Mouse (Mus musculus) neural tube, embryonic 14.5 days (tissue): ENCODE data around the gene Traf7. TPM values are rescaled to one million over a fixed set of nuclear protein-coding genes. Genes with fewer than 3 reads are reported as not detected.

Experiments used
- ATAC-seq: fragments of 200-750 bp; cut with Nextera tagmentation; 2 replicates; pipeline ENCODE4 v1.8.0; 2017; ENCODE audit warnings: low read depth, mild to moderate bottlenecking, moderate TSS enrichment, moderate library complexity
- H3K27ac ChIP-seq: fragments of 300-500 bp; sonication (generic); 2 replicates; pipeline ENCODE4 v1.5.1; 2014; ENCODE audit warnings: low read depth, mild to moderate bottlenecking, control low read depth, low read length, moderate library complexity, mixed read lengths
- H3K27me3 ChIP-seq: fragments of 300-500 bp; sonication (generic); 2 replicates; pipeline ENCODE4 v1.6.1; 2014; ENCODE audit warnings: low read length; ENCODE audit not compliant: control insufficient read depth, insufficient read depth
- H3K36me3 ChIP-seq: fragments of 300-500 bp; sonication (generic); 2 replicates; pipeline ENCODE4 v1.6.1; 2014; ENCODE audit warnings: low read length, mixed read lengths; ENCODE audit not compliant: control insufficient read depth, insufficient read depth
- H3K4me1 ChIP-seq: fragments of 300-500 bp; sonication (generic); 2 replicates; pipeline ENCODE4 v1.6.1; 2014; ENCODE audit warnings: low read length; ENCODE audit not compliant: control insufficient read depth, insufficient read depth
- H3K4me2 ChIP-seq: fragments of 300-500 bp; sonication (generic); 2 replicates; pipeline ENCODE4 v1.6.1; 2014; ENCODE audit warnings: mild to moderate bottlenecking, low read depth, low read length, control low read depth
- H3K4me3 ChIP-seq: fragments of 300-500 bp; sonication (generic); 2 replicates; pipeline ENCODE4 v1.5.1; 2014; ENCODE audit warnings: low read depth, low read length, control low read depth, mixed read lengths
- H3K9ac ChIP-seq: fragments of 300-500 bp; sonication (generic); replicated peaks from 2 replicates; pipeline ENCODE4 v1.6.1; 2014; ENCODE audit warnings: low read depth, mild to moderate bottlenecking, control low read depth, low read length, mixed read lengths
- H3K9me3 ChIP-seq: fragments of 300-500 bp; sonication (generic); 2 replicates; pipeline ENCODE4 v1.6.1; 2016; ENCODE audit warnings: low read length; ENCODE audit not compliant: control insufficient read depth
- WGBS: fragments of 180-500 bp; shearing (Covaris S2); extraction: QIAGEN DNeasy Blood & Tissue Kit; methylation state at CpG from one replicate; pipeline ENCODE4 v1.1.7; 2014; 5-methylcytosine and 5-hydroxymethylcytosine counted together
- polyA plus RNA-seq: library from polyadenylated mRNA; unstranded; fragments of >200 nt; fragmentation: Nextera tagmentation; extraction: Ambion mirVana; gene quantifications from 2 replicates; pipeline ENCODE4 v1.2.1, GENCODE M21; 2014

Gene Traf7
- polyA plus RNA-seq, 1 experiment from 2014 or later = 76.6 TPM

GRCm38 (mm10) chr17:24549618-24550415 lies 22.1 kb upstream of the Traf7 start, which contains the start of gene Pkd1:
Gene Pkd1 (plus strand): TSS chr17:24549834.
- no peaks in the 10 kb centered on the region for H3K36me3 ChIP-seq
- peak within 1 kb of the TSS; percentile 86 for H3K4me3 ChIP-seq
- peaks cover 25% of the 10 kb centered on the region for H3K4me1 ChIP-seq
- under 1% methylated on average over 67 of the region's 72 CpGs for WGBS
- peak within 1 kb of the TSS; percentile 96 for H3K9ac ChIP-seq
- no peaks in the 10 kb centered on the region for H3K9me3 ChIP-seq
- ATAC-seq = peak; percentile 95
- H3K4me2 ChIP-seq = peak within 1 kb of the TSS; percentile 91
- H3K27ac ChIP-seq = peak within 1 kb of the TSS; percentile 96
- H3K27me3 ChIP-seq = no peaks in the 10 kb centered on the region

GRCm38 (mm10) chr17:24548921-24549617 lies 21.3 kb upstream of the Traf7 start:
- peak; percentile 22; the same call in 1 of the 2 replicates for ATAC-seq

DNA sequence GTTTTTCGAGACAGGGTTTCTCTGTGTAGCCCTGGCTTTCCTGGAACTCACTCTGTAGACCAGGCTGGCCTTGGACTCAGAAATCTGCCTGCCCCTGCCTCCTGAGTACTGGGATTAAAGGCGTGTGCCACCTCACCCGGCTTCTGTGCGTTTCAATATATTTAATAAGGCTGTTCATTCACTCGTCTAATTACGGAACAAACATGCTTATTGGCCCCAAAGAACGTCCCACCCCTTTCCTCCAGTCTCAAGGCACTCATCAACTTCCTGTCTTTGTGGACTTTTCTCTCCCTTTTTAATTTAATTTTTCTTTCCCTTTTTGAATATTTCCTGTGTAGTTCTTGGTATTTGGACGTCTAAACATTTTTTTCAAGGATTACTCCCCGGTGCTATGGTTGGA lies 20.7 kb upstream of the Traf7 start:
- H3K4me2 ChIP-seq = peak overlapping the region; percentile 91; the same call in 1 of the 2 replicates
- peak overlapping the region; percentile 86 for H3K4me3 ChIP-seq
- no peak overlapping the region for H3K27ac ChIP-seq
- no peaks in the 10 kb centered on the region for H3K27me3 ChIP-seq
- H3K36me3 ChIP-seq = no peaks in the 10 kb centered on the region
- no peaks in the 10 kb centered on the region for H3K9me3 ChIP-seq
- H3K9ac ChIP-seq = no peak overlapping the region
- 42% methylated on average over 9 of the region's 9 CpGs for WGBS
- no peak for ATAC-seq
- H3K4me1 ChIP-seq = peaks cover 25% of the 10 kb centered on the region

More at GRCm38 (mm10) chr17:24548921-24549617, 21.3 kb upstream of the Traf7 start:
- Histone ChIP-seq H3K9ac (0 out of 2 replicates have a peak overlapping the region, but pooled peaks have one; percentile 16), H3K4me1 (peaks cover 25% of the 10 kb centered on the region), H3K4me2 (peak overlapping the region; percentile 91), H3K9me3 (no peaks in the 10 kb centered on the region), H3K27me3 (no peaks in the 10 kb centered on the region), H3K36me3 (no peaks in the 10 kb centered on the region), H3K27ac (peak overlapping the region; percentile 55; the same call in 1 of the 2 replicates), H3K4me3 (peak overlapping the region; percentile 86)
- 4% methylated on average over 23 of the region's 23 CpGs for WGBS

GRCm38 (mm10) chr17:24546234-24546633 lies 18.5 kb upstream of the Traf7 start:
- Histone ChIP-seq H3K9me3 (no peaks in the 10 kb centered on the region), H3K4me1 (peaks cover 10% of the 10 kb centered on the region), H3K27me3 (no peaks in the 10 kb centered on the region), H3K4me3 (no peak overlapping the region), H3K36me3 (no peaks in the 10 kb centered on the region), H3K4me2 (no peak overlapping the region), H3K9ac (no peak overlapping the region), H3K27ac (no peak overlapping the region)
- WGBS = 80% methylated on average over 3 of the region's 3 CpGs
- ATAC-seq = no peak

GRCm38 (mm10) chr17:24545247-24545646 lies 17.5 kb upstream of the Traf7 start:
- Histone ChIP-seq H3K9ac (no peak overlapping the region), H3K27ac (no peak overlapping the region), H3K36me3 (no peaks in the 10 kb centered on the region), H3K4me2 (no peak overlapping the region), H3K9me3 (no peaks in the 10 kb centered on the region), H3K4me1 (peaks cover 4% of the 10 kb centered on the region; the same call in 1 of the 2 replicates), H3K27me3 (no peaks in the 10 kb centered on the region), H3K4me3 (no peak overlapping the region)
- WGBS = 86% methylated on average over 2 of the region's 2 CpGs
- no peak for ATAC-seq

GRCm38 (mm10) chr17:24544613-24545012 lies 16.9 kb upstream of the Traf7 start:
- no peaks in the 10 kb centered on the region for H3K36me3 ChIP-seq
- no peak overlapping the region for H3K9ac ChIP-seq
- H3K9me3 ChIP-seq = no peaks in the 10 kb centered on the region
- 19% methylated on average over 12 of the region's 12 CpGs for WGBS
- H3K4me1 ChIP-seq = peaks cover 4% of the 10 kb centered on the region; the same call in 1 of the 2 replicates
- H3K4me3 ChIP-seq = no peak overlapping the region
- ATAC-seq = no peak
- H3K4me2 ChIP-seq = no peak overlapping the region
- no peak overlapping the region for H3K27ac ChIP-seq
- H3K27me3 ChIP-seq = no peaks in the 10 kb centered on the region

DNA sequence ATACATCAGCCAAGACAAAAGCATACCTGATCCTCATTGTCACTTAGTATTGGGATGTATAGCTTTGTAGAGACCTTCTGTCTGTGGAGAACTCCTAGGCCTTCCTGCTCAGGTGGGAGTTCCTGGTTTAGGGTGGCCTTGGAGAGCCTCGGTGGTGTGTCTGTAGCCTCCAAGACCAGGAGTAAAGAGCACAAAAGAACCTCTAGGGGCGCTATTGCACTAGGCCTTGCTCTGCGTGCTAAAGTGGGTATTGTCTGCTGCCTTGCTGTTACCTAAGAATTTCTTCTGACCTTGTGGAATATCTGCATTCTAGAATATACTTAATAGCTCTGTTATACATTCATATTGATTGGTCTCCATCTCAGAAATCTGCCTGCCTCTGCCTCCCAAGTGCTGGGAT lies 12.6 kb upstream of the Traf7 start:
- ATAC-seq = no peak; the same call in 1 of the 2 replicates
- H3K9ac ChIP-seq = no peak overlapping the region
- no peaks in the 10 kb centered on the region for H3K27me3 ChIP-seq
- H3K27ac ChIP-seq = no peak overlapping the region
- 3% methylated on average over 3 of the region's 3 CpGs for WGBS
- no peak overlapping the region for H3K4me3 ChIP-seq
- H3K4me1 ChIP-seq = no peaks in the 10 kb centered on the region
- no peaks in the 10 kb centered on the region for H3K9me3 ChIP-seq
- H3K4me2 ChIP-seq = no peak overlapping the region
- H3K36me3 ChIP-seq = no peaks in the 10 kb centered on the region

GRCm38 (mm10) chr17:24538950-24539349 lies 11.2 kb upstream of the Traf7 start:
- no peaks in the 10 kb centered on the region for H3K9me3 ChIP-seq
- WGBS = 76% methylated on average over 8 of the region's 8 CpGs
- ATAC-seq = no peak
- no peak overlapping the region for H3K27ac ChIP-seq
- H3K4me1 ChIP-seq = no peaks in the 10 kb centered on the region
- no peaks in the 10 kb centered on the region for H3K36me3 ChIP-seq
- no peak overlapping the region for H3K9ac ChIP-seq
- H3K4me2 ChIP-seq = no peak overlapping the region
- H3K27me3 ChIP-seq = no peaks in the 10 kb centered on the region
- no peak overlapping the region for H3K4me3 ChIP-seq

GRCm38 (mm10) chr17:24537536-24537935 lies 9.8 kb upstream of the Traf7 start:
- H3K9ac ChIP-seq = no peak overlapping the region
- H3K36me3 ChIP-seq = no peaks in the 10 kb centered on the region
- H3K4me1 ChIP-seq = no peaks in the 10 kb centered on the region
- no peaks in the 10 kb centered on the region for H3K27me3 ChIP-seq
- no peak overlapping the region for H3K27ac ChIP-seq
- 36% methylated on average over 3 of the region's 3 CpGs for WGBS
- no peak for ATAC-seq
- no peak overlapping the region for H3K4me2 ChIP-seq
- H3K9me3 ChIP-seq = no peaks in the 10 kb centered on the region
- no peak overlapping the region for H3K4me3 ChIP-seq
